Mouse (Mus musculus) C2C12 (cell line): ENCODE data around the gene Hand2. TPM values are rescaled to one million over a fixed set of nuclear protein-coding genes. Genes with fewer than 3 reads are reported as not detected.

Experiments
- H3K27me3 ChIP-seq: one replicate; pipeline ENCODE4 v1.6.1; 2011; ENCODE audit not compliant: control insufficient read depth, insufficient read depth, insufficient read length
- H3K36me3 ChIP-seq: one replicate; pipeline ENCODE4 v1.6.1; 2011; ENCODE audit not compliant: control insufficient read depth, insufficient read depth
- H3K4me3 ChIP-seq: one replicate; pipeline ENCODE4 v1.5.1; 2011; ENCODE audit warnings: mild to moderate bottlenecking, control low read depth; ENCODE audit not compliant: poor library complexity, insufficient read depth, severe bottlenecking
- H3K79me2 ChIP-seq: one replicate; pipeline ENCODE4 v1.6.1; 2011; ENCODE audit not compliant: control insufficient read depth, insufficient read depth
- H3K79me3 ChIP-seq: one replicate; pipeline ENCODE4 v1.6.1; 2011; ENCODE audit warnings: low read depth, control low read depth
- H3ac ChIP-seq: one replicate; pipeline ENCODE3; 2011; ENCODE audit warnings: low read depth; ENCODE audit not compliant: control insufficient read depth, insufficient read length
- CEBPB ChIP-seq: IDR thresholded peaks from one replicate; pipeline ENCODE4 v1.6.1; 2011; ENCODE audit warnings: low read depth, mild to moderate bottlenecking, control low read depth, moderate library complexity
- CTCF ChIP-seq: IDR thresholded peaks from one replicate; pipeline ENCODE4 v1.5.1; 2011; ENCODE audit not compliant: control insufficient read depth, insufficient read depth, insufficient read length
- FOSL1 ChIP-seq: IDR thresholded peaks from one replicate; pipeline ENCODE4 v1.8.0; 2011; ENCODE audit warnings: mild to moderate bottlenecking, low read length; ENCODE audit not compliant: poor library complexity, insufficient read depth, severe bottlenecking
- MAX ChIP-seq: IDR thresholded peaks from one replicate; pipeline ENCODE4 v1.6.1; 2011; ENCODE audit warnings: mild to moderate bottlenecking, control low read depth
- MYOD1 ChIP-seq: IDR thresholded peaks from one replicate; pipeline ENCODE4 v1.6.1; 2011; ENCODE audit warnings: low read depth; ENCODE audit not compliant: control insufficient read depth, insufficient read length
- MYOG ChIP-seq: IDR thresholded peaks from one replicate; pipeline ENCODE4 v1.6.1; 2011; ENCODE audit not compliant: control insufficient read depth, insufficient read length; ENCODE audit errors: extremely low read depth
- USF1 ChIP-seq: IDR thresholded peaks from one replicate; pipeline ENCODE4 v1.6.1; 2011; ENCODE audit warnings: low read depth, mild to moderate bottlenecking, control low read depth, moderate library complexity
- polyA plus RNA-seq: library from polyadenylated mRNA; unstranded; fragments of >200 nt; fragmentation: generic; extraction: Trizol; gene quantifications from one replicate; pipeline ENCODE4 v1.2.1, GENCODE M21; 2012; ENCODE audit warnings: missing spikeins

Hand2 gene
- polyA plus RNA-seq, 1 experiment, result not detected

DNA sequence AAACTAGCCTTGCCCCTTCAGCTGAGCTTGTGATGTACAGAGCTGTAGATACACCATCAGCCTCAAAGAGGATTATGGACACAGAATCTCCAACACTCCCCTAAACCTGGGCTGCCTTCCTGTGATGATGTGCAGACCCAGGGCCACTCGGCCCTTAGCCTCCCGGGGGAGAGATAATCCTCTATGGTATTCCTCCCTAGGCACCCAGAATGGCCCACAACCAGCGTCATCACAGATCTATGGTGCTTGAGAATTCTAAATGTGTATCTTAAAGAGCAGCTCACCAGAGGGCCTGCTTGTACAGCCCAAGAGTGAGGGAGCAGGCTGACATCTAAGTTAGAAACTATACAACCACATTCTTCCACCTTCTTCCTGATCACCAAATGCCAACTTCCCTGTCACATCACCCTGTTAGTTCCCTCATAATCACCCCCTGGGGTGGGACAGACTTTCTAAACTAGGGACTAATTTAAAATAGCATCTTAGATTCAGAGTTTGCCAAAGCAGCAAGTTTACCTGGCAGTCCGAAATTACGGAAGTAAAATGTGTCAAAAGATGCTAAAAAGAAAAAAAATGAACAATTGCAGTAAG is 2.8 kb upstream of the Hand2 start:
- no peaks in the 10 kb centered on the region for H3K36me3 ChIP-seq
- no peak overlapping the region for H3ac ChIP-seq
- H3K79me3 ChIP-seq, result no peaks in the 10 kb centered on the region
- TF ChIP-seq CEBPB (no peak), MAX (no peak), MYOG (no peak), USF1 (no peak), MYOD1 (no peak), FOSL1 (no peak), CTCF (no peak)
- H3K79me2 ChIP-seq, result no peaks in the 10 kb centered on the region
- H3K27me3 ChIP-seq, result peaks cover 51% of the 10 kb centered on the region
- H3K4me3 ChIP-seq, result no peak overlapping the region

DNA sequence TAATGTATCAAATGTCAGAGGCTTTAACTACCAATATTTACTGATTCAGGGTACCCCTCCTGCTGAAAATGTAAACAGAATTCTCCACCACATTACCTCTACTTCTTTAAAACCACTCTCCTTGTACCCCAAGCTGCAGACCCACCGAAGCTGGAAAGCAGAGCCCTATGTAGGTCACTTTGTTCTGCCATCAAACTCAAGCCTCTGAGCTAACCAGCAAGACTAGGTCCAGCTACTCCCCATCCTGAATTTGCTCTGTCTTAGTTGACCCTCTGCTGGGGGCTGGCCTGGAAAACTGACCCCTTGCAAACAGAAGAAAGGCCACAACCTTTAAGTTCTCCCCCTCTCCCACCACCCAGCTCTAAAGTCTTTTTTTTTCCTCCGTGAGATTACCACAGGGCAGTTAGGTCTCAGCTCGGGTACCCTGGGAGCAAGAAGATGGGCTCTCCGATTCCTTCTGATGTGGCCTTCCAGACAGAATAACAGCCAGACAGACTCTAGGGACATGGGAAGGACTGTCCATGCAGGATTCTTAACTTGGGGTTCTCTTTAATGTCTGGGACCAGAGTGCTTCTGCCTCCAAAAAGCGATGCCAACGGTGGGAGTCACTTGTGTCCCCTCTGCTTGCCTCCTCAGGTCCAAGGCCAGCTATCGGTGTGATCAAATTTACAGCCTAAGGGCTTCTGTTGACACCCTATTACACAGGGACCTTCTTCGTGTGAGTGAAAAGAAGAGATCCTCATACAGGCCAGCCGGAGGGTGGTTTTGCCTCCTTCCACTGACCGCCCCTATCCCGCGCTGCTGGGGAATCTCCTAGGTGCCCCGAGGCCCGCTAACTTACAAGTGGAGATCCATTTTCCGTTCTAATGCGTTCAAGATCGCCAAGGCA is 1.4 kb upstream of the Hand2 start:
- H3K27me3 ChIP-seq, result peaks cover 53% of the 10 kb centered on the region

GRCm38 (mm10) chr8:57319981-57320585 is 700 bp upstream of the Hand2 start:
- H3K27me3 ChIP-seq, result peaks cover 53% of the 10 kb centered on the region
- H3ac ChIP-seq, result no peak overlapping the region
- H3K79me3 ChIP-seq, result no peaks in the 10 kb centered on the region
- no peak overlapping the region for H3K4me3 ChIP-seq
- no peaks in the 10 kb centered on the region for H3K79me2 ChIP-seq
- H3K36me3 ChIP-seq, result no peaks in the 10 kb centered on the region
- no peak for TF ChIP-seq FOSL1

More for the DNA sequence above, 1.4 kb upstream of the Hand2 start:
- Histone ChIP-seq H3K4me3 (no peak overlapping the region), H3K79me3 (no peaks in the 10 kb centered on the region), H3K36me3 (no peaks in the 10 kb centered on the region), H3ac (no peak overlapping the region), H3K79me2 (no peaks in the 10 kb centered on the region)
- TF ChIP-seq MYOD1 (no peak), USF1 (no peak), MAX (no peak), CTCF (no peak), CEBPB (no peak), MYOG (no peak), FOSL1 (no peak)

DNA sequence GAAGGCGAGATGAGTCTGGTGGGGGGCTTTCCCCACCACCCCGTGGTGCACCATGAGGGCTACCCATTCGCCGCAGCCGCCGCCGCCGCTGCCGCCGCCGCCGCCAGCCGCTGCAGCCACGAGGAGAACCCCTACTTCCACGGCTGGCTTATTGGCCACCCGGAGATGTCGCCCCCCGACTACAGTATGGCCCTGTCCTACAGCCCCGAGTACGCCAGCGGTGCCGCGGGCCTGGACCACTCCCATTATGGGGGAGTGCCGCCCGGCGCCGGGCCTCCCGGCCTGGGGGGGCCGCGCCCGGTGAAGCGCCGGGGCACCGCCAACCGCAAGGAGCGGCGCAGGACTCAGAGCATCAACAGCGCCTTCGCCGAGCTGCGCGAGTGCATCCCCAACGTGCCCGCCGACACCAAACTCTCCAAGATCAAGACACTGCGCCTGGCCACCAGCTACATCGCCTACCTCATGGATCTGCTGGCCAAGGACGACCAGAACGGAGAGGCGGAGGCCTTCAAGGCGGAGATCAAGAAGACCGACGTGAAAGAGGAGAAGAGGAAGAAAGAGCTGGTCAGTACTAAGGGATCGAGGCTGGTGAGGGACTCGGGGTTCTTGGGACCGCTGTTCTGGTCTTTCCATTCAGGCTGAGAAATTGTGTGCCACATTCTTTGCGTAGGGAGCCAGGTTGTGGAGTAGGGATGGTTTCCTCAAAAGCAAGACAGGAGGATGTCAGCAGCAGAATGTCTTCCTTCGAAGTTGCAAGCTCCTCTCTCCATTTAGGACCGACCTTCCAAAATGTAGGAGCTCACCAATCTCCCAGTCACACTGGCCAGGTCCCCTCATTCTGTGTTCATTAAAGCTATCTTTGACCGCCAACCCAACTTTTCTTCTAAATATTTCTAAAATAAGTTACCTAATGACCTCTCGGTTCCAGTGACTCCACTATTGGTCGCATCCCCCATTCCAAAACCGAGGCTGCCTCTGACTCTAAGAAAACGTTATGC is 1.4 kb downstream of the Hand2 start:
- H3K79me2 ChIP-seq, result no peaks in the 10 kb centered on the region
- TF ChIP-seq MAX (no peak), FOSL1 (no peak), USF1 (no peak), MYOG (no peak)
- H3K4me3 ChIP-seq, result no peak overlapping the region
- no peak overlapping the region for H3ac ChIP-seq
- H3K79me3 ChIP-seq, result no peaks in the 10 kb centered on the region
- H3K27me3 ChIP-seq, result peaks cover 63% of the 10 kb centered on the region
- no peaks in the 10 kb centered on the region for H3K36me3 ChIP-seq

GRCm38 (mm10) chr8:57322961-57323941 is 2.5 kb downstream of the Hand2 start:
- Histone ChIP-seq H3K36me3 (no peaks in the 10 kb centered on the region), H3K4me3 (no peak overlapping the region), H3K79me3 (no peaks in the 10 kb centered on the region), H3K79me2 (no peaks in the 10 kb centered on the region), H3K27me3 (peaks cover 63% of the 10 kb centered on the region), H3ac (no peak overlapping the region)
- TF ChIP-seq CTCF (no peak), MAX (no peak), MYOD1 (no peak), MYOG (no peak), CEBPB (no peak), USF1 (no peak), FOSL1 (no peak)
